Mouse (Mus musculus) right cerebral cortex, postnatal 10 days (tissue): ENCODE measurements around the gene Supt3.

Source experiments
- DNase-seq, 2 experiments: peaks; one replicate each; pipeline ENCODE4 v3.0.0; 2021; ENCODE audit warnings: low spot score in 2 of 2

Supt3 gene

GRCm38 (mm10) chr17:44782366-44782765 is 5.4 kb downstream of the Supt3 start:
- no peak for DNase-seq

DNA sequence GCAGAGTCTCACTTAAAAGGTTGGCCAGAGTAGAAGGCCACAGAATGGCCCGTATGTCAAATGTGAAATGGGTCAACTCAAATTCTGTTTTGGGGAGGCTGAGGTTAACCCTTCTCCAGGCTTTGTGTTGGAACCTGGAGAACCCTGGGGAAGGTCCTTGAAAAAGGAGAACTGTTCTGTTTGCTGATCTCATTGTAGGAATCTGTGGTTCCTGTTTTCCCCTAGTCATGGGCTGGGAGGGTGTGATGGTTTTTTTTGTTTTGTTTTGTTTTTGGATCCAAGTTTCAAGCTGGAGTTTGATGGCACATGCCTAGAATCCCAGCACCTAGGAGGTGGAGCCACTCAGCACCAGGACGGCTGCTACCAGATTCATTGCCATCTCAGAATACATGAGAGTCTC is 6.2 kb downstream of the Supt3 start:
- no peak for DNase-seq

DNA sequence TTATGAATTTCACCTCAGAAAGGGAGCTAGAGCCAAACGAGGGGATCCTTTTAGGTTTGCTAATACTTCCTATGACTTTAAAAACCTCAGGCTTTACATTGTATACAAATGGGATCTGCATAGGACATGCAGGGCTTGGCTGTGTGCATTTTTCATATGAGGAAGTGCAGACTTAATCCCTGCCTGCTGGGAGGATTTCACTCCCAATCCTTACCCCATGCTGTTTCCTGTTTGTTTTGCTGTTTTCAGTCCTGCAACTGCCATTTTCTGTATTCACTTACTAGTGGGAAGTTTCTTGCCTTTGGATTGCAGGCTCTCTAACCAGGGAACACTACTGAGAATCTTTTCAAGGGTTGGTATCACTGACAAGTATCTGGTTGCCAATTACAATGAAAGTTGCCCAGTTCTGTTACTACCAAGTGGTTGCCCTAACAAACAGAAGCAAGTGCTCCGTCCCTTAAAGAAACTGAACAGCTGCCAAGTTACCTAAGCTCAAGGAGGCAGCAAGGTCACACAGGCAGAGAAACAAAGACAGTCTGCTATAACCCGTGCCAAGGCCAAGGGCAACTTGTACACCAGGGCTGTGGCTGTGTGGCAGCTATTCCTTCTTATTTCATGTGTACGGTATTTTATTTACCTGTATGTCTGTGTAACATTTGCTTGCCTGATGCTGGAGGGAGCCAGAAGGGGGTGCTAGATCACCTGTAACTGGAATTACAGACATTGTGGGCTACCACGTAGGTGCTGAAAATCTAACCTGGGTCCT is 12.2 kb downstream of the Supt3 start:
- no peak for DNase-seq

- DNase-seq = peak; percentile 31 to 56
These were observed 15.4 kb downstream of the Supt3 start for GRCm38 (mm10) chr17:44792218-44792917.

DNA sequence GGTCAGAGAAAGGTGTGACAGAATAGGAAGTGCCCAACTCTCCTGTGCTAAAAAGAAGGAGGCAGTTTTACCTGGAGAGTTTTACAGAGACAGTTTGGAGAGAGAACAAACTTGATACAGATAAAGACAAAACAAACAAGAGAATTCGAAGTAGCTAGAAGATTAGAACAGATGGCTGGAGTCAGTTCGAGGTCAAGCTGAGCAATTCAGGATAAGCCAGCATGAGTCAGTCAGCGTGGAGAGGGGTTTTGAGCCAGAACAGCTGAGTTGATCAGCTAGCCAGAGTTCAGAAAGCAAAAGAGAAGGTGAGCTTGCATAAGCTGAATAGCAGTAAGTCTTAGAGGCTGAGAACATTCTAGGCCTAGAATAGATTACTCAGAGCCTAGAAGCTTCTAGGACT is 20.4 kb downstream of the Supt3 start:
- no peak for DNase-seq

- DNase-seq = no peak
These were observed 30.1 kb downstream of the Supt3 start for GRCm38 (mm10) chr17:44807031-44807430.

GRCm38 (mm10) chr17:44814508-44815175 is 37.7 kb downstream of the Supt3 start, which contains the start of gene Runx2:
Runx2 (minus strand) TSS chr17:44814797.
- no peak for DNase-seq

DNA sequence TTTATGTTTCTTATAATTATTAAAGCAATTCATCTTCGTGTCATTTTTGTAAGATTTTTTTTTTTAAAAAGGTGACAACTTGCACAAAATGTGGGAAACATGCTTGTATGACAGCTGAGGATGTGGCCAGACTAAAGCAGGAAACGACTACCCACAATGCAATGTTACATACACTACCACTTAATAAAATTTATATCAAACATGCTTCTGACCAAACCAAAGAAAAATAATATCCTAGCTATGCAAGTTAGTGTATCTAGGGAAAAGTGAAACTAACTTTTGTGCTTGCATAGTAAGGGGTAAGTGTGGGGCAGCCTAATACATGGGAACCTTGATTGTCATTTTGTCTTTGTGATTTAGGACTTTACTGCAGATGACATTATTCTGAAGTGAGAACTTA is 41.9 kb downstream of the Supt3 start:
- DNase-seq = no peak

GRCm38 (mm10) chr17:44819816-44820215 is 42.9 kb downstream of the Supt3 start:
- no peak for DNase-seq

DNA sequence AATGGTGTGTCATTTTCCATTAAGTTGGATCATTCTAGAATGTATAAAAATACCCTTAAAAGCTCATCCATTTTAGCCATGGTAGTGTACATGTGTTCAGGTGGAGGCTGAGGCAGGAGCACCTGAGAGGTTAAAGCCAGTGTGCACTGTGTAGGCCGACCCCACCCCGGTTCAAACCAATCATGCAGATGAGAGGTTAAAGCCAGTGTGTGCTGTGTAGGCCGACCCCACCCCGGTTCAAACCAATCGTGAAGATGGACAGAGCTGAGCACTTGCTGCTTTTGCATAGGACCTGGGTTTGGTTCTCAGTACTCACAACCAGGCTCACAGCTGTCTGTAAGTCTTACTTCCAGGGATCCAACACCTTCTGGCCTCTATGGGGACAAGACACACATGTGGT is 45.0 kb downstream of the Supt3 start:
- no peak for DNase-seq

DNA sequence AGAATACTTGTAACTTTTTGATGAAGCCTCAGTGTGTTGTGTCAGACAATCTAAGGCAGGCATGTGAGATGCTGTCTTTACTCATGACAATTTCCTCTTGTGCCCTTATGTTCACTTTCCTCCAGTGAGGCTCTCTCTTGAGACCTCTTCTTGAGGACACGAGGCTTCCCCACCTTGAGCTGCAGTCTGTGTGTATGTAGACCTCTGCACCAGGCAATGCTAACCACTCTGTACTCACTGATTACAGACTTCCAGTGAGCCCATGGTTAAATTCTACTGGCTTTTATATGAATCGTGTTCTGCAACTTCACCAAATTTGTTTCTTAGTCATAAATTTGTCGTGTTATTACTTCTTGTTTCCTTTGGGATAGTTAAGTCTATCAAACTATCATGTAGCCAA is 50.2 kb downstream of the Supt3 start:
- no peak for DNase-seq

GRCm38 (mm10) chr17:44827964-44828363 is 51.0 kb downstream of the Supt3 start:
- no peak for DNase-seq

GRCm38 (mm10) chr17:44829587-44829986 is 52.6 kb downstream of the Supt3 start:
- DNase-seq = no peak

GRCm38 (mm10) chr17:44831201-44831600 is 54.2 kb downstream of the Supt3 start:
- DNase-seq = no peak

- peak; percentile 31 to 32 for DNase-seq
These were observed 65.2 kb downstream of the Supt3 start for GRCm38 (mm10) chr17:44842184-44842583.

DNA sequence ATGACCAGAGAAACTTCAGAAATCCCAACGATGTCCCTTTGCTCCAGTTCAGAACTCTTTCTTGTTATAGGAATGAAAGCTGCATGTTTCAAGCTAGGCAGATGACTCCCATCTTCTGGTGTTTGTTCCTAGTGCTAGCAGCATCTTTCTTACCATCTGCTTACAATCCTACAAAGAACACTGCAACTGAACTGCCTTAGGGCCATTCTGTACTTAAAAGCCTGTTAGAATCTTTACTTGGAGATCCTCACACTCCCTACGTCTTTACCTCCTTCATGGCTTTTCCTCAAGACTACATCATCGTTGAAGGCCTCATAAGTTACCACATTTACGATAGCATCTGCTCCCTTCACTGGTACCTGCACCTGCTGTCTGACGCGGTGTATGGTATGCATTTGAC is 86.2 kb downstream of the Supt3 start:
- DNase-seq = no peak

GRCm38 (mm10) chr17:44893592-44893991 is 116.6 kb downstream of the Supt3 start:
- no peak for DNase-seq

DNA sequence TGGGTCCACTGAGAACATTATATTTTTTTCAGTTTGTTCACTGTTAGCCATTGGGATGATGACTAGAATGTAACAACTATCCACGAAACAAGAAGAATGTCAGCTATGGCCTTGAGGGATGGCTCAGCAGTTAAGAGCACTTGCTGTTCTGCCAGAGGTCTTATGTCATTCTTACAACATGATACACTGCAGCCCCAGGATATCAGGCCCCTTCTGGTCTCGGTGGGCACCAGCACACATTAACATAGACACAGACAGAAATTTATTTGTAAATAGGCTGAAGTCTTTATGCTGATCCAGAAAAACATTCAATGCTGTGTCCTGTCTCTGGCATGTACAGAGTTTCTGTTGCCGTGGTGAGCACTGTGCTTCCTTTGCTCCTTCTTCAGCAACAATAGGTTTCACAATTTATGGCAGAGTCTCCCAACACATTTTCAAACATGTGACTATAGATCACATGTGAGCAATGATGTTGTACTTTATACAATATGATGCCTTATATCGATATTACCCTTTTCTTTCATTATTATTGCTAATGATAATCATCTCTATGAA is 166.7 kb downstream of the Supt3 start:
- DNase-seq = no peak

GRCm38 (mm10) chr17:44945333-44945732 is 168.4 kb downstream of the Supt3 start:
- no peak for DNase-seq

GRCm38 (mm10) chr17:44948321-44948720 is 171.4 kb downstream of the Supt3 start:
- DNase-seq = no peak

GRCm38 (mm10) chr17:44956671-44957070 is 179.7 kb downstream of the Supt3 start:
- DNase-seq = no peak

GRCm38 (mm10) chr17:44963051-44963798 is 186.3 kb downstream of the Supt3 start:
- peak in 1 of 2 experiments; percentile 34 for DNase-seq
